Mouse (Mus musculus) heart, postnatal 10 days (tissue): ENCODE data around the gene Per1. TPM values are rescaled to one million over a fixed set of nuclear protein-coding genes. Genes with fewer than 3 reads are reported as not detected.
"Not testable (repeated sequence)": the region's sequence is repeated elsewhere in the genome, so short reads cannot be mapped to it uniquely, and the experiment has no call there.

Experiments used
- DNase-seq, 2 experiments: peaks; one replicate each; pipeline ENCODE4 v3.0.0; 2021
- intact Hi-C: fragments of 180-260 bp; cut with DNase I; formaldehyde crosslinking; loops from one replicate; pipeline ENCODE4 v1.15.1; 2025
- total RNA-seq, 2 experiments: library from RNA; stranded (reverse); gene quantifications; 2 replicates each; pipeline ENCODE4 v1.2.3; 2021

Per1 gene
- total RNA-seq, 2 experiments from 2014 or later = 61.4 to 101 TPM

DNA sequence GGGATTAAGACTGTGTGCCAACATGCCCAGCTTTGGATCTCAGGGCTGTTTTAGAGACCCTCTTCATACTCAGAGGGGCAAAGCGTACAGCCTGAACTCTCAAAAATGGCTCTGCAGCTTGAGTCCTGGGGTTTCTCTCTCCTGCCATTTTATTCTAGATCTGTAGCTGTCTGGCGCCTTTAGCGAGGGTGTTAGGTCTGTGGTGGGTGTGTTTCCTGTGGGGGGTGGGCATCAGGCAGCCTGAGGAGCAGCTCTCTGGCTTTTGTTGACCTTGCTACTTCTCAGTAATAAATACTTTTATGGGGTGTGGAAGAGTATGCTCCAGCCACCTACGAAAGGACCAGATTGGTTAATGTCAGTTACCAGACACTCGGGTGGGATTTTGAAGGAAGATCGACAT, 17.0 kb upstream of the Per1 start:
- intact Hi-C loops = no loop called here
- DNase-seq = no peak

DNA sequence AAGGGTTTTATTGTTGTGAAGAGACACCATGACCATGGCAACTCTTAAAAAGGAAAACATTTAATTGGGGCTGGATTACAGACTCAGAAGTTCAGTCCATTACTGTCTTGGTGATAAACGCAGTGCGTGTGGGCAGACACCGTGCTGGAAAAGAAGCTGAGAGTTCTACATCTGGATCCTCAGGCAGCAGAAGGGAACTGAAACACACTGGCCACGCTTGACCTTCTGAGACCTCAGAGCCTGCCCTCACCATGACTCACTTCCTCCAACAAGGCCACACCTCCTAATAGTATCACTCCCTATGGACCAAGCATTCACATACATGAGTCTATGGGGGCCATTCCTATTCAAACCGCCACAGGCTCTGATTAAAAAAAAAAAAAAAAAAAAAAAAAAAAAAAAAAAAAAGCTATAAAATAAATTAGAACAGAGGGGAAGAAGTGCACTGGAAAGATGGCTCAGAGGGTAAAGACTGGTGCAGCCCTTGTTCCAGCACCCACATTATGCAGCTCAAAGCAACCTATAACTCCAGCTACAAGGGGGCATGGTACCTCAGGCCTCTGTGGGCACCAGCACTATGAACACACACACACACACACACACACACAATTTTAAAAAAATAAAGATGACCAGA, 16.1 kb upstream of the Per1 start:
- intact Hi-C loops = no loop called here
- peak; percentile 35 to 39 for DNase-seq

DNA sequence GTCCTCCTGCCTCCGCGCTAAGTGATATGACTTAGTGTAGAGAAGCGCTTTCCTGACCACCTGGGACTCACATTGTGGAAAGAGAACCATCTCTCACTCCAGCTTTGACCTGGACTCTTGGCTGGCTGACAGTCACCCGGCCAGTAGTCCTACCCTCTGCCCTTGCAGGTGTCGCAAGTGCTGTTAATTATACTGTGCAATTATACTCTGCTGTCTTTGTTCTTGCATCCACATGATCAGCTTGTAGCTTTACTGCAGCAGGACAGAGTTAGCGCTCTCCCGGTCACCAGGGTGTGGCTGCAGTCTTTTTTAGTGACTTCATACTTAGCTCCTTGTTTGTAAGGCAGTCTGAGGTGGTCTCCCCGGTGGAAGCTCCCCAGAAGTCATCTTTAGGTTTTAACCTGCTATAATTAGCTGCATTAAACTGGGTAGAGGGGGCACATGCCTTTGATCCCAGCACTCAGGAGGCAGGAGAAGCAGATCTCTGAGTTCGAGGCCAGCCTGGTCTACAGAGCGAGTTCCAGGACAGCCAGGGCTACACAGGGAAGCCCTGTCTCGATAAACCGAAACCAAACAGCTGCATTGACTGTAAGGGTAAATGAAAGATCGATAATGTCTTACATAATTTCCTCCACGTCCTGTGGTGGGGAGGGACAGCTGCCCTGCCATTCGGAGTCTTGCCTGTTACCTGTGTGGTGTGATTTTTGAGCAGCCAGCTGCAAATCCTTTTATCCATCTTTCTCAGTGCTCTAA, 14.7 kb upstream of the Per1 start:
- no peak for DNase-seq
- intact Hi-C loops = no loop called here

DNA sequence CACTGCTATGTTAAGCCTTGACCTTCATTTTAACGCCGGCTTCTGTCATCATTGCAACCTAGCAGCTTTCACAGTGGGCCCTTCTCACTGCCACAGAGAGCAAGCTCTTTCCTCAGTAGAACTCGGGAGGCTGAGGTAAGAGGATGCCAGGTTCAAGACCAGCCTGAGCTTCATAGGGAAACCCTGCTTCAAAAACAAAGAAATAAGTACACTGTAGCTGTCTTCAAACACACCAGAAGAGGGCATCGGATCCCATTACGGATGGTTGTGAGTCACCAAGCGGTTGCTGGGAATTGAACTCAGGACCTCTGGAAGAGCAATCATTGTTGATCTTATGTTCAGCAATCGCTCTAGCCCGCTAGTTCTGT, 14.2 kb upstream of the Per1 start:
- DNase-seq = no peak
- intact Hi-C loops = no loop called here

DNA sequence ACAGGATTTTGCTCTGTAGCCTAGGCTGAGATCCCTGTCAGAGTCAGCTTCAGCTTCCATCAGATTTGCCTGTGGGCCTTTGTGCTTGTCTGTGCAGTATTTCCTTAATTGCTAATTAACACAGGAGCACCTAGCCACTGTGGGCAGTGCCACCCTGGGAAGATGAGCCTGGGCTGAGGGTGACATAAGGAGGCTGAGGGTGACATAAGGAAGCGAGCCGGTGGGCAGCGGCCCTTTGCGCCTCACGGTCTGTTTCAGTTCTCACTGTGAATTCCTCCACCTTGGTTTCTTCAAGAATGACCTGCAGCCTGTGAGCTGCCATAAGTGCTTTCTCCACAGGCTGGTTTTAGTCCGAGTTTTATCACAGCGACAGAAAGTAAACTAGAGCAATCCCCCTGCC, 13.4 kb upstream of the Per1 start:
- DNase-seq = no peak
- intact Hi-C loops = no loop called here

DNA sequence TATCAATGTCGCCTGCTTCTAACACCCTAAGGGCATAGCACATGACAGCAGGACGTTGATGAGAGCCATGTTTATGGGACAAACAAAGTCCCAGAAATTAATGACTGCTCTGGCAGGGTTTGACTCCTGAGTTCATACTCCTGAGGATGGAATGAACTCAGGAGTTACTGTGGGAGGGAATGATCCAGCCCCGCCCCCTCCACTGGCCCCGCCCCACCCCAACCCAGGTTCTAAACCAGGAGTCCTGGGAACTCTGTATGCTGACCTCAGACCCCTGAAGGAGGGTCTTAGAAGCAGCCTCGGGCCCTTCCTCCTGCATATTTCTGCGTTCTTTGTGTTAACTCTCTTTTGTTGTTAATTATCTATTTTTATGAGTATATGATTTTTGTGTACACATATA, 9.4 kb upstream of the Per1 start:
- DNase-seq = no peak
- intact Hi-C loops = no loop called here

DNA sequence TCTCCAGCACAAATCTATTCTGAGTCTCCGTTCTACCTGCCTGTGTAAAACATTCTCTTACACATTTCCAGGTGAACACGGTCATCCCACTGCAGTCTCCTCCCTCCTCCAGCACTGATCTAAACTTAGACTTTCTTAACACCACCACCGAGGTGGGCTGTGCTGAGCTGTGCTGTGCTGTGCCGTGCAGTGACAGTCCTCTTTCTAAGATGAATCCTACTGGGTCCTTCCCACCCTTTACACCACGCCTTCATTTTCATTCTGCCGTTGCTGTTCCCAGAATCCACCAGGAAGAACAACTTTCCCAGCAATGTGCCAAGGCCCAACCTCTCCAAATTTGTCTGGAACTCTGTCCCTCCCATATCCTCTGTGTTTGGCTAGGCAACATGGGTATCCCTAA, 8.6 kb upstream of the Per1 start:
- intact Hi-C loops = no loop called here

DNA sequence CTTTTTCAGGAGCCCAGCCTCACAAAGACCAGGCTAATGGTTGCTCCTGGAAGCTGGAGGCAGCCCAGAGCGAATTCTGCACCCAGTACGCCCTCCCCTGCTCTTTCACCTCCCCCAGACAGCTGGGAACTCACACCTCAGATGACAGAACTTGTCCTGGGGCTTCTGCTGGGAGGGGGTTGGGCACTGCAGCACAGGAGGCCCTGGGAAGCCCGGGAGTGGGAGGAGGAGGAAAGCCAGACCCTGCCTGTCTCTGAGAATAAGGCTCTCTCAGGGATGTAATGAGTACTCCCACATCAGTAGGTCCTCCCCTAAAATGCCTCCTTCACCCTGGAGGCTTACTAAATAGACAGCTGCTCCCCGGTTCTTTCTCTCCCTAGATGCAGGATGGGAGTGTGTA, 7.9 kb upstream of the Per1 start:
- intact Hi-C loops = no loop called here
- DNase-seq = peak in 1 of 2 experiments; percentile 56

More for the DNA sequence above, 8.6 kb upstream of the Per1 start:
- DNase-seq = peak in 1 of 2 experiments; percentile 37

DNA sequence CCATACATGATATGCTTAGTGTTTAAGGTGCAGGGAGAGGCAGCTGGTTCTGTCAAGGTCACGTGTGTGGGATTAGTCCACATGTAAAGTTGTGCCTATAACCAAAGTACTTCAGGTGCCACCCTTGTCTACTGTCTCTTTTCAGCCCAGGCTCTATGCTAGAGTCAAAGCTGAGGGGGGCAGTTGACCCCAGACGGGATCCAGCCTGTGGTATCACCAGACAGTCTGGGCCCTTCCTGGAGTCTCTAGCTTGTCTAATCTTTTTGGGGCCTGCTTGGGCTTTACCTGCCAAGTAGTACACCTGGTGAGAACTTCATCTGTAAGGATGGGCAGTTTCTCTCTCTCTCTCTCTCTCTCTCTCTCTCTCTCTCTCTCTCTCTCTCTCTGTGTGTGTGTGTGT, 7.4 kb upstream of the Per1 start:
- peak in 1 of 2 experiments; percentile 9 for DNase-seq
- intact Hi-C loops = no loop called here

DNA sequence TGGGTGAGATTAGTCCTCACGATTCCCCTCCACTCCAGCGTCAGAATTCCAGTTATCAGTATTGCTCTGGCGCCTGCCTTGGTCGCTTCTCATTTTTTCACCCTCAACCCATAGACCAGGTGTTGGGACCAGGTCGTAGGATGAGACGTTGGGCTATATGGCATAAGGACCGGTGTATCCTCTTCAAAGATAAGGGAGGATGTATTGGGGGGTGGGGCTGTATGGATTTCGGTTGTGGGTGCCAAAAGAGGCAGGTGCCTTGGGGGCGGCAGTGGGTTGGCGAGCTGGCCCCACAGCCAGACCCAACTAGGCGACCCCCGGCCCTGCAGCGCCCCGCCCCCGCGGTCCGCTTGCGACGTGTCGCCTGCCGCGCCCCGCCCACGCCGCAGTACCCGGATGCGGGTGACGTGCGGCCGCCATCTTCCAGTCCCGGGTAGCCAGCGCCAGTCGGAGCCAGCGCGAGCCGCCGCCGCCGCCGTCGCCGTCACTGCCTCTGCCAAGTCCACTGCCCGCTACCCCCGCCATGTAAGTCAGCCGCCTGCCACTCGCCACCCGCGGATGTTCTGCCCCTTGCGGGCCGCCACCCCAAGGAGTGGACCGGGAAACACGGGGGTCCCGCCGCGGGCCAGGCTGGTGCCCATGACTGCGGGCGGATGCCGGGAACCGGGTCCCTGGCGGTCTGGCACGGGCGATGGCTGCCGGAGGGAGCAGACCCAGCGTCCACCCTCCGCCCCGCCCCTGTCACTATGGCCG, 6.7 kb upstream of the Per1 start, which contains the start of gene Vamp2:
Vamp2 (plus strand) TSS at position 388 of the 753 bp plus-strand sequence.
- DNase-seq = peak; percentile 93 to 95
- intact Hi-C loops = loop anchor here (2.0 kb wide), 2 partner anchors 15 to 35 kb away; partner anchors contain the start of gene 9130213A22Rik

DNA sequence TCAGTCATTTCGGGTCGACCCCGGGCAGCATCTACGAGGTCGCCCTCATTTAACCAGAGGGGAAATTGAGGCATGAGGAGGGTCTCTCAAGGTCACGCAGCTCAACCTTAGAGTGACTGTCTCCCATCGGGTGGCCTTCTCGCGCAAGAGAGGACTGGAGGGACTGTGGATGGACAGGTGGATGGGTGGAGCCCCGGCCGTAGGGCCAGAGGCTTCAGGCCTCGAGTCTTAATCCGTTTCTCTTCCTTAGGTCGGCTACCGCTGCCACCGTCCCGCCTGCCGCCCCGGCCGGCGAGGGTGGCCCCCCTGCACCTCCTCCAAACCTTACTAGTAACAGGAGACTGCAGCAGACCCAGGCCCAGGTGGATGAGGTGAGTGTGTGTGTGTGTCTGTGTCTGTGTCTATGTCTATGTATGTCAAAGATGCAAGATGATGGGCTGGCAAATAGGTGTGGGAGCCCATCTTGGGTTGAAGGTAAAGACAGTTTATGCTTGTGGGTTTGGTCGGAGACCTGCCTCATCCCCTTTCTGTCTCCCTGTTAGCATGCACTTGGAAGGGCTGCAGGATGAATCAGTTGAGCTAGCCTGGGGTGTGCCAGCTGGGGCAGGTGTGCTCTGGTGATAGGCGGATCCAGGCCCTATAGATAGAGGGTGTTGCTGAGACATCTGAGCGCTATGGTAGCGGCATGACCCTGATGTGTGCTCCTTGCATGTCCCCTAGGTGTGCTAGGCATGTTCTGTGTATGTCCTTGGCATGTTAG, 6.0 kb upstream of the Per1 start:
- peak in 1 of 2 experiments; percentile 30 for DNase-seq
- intact Hi-C loops = loop anchor here (2.0 kb wide), 2 partner anchors 16 to 34 kb away; partner anchors contain the start of gene 9130213A22Rik

DNA sequence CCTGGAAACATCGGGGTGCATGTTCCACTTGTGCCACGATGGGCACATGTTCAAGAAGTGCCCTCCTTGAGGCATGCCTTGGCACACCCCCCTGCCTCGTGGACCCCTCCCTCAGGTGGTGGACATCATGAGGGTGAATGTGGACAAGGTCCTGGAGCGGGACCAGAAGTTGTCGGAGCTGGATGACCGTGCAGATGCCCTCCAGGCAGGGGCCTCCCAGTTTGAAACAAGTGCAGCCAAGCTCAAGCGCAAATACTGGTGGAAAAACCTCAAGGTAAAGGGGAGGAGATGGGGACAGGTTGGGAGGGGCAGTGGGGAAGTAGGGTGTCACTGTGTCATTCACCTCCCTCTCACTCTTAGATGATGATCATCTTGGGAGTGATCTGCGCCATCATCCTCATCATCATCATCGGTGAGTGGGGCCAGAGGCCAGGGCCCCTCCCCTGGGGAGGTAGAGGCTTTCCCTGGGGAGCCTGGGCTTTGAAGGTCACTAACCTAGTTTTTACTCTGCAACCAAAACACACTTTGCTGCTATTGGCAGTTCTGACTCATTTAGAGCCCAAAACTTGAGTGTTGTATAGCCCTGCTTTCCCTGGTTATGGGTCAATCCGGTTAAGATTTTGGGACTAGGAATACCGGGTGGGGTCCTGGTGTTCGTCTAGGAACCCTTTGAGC, 5.3 kb upstream of the Per1 start:
- no peak for DNase-seq
- intact Hi-C loops = loop anchor here (2.0 to 10.0 kb wide), 3 partner anchors 17 to 325 kb away; partner anchors contain the start of genes 9130213A22Rik and Kdm6b

DNA sequence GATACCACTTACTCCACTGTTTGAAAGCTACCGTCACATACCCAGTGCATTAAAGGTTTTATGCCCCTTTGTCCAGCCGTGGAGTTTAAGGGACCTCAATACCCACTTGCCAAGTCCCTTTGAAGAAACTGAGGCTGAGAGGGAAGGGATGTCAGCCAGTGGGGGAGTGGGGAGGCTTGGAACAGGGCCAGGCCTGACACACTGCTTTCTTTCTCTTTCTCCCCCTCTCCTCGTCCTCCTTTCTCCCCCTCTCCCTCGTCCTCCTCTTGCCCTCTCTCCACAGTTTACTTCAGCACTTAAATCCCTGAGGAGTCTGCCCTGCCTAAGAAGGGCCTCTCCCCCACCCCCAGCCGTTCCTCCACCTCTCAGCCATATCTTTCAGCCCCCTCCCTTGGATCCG, 4.7 kb upstream of the Per1 start:
- no peak for DNase-seq
- intact Hi-C loops = loop anchor here (10.0 kb wide), 1 partner anchor 324 kb away; the partner anchor contains the start of gene Kdm6b

DNA sequence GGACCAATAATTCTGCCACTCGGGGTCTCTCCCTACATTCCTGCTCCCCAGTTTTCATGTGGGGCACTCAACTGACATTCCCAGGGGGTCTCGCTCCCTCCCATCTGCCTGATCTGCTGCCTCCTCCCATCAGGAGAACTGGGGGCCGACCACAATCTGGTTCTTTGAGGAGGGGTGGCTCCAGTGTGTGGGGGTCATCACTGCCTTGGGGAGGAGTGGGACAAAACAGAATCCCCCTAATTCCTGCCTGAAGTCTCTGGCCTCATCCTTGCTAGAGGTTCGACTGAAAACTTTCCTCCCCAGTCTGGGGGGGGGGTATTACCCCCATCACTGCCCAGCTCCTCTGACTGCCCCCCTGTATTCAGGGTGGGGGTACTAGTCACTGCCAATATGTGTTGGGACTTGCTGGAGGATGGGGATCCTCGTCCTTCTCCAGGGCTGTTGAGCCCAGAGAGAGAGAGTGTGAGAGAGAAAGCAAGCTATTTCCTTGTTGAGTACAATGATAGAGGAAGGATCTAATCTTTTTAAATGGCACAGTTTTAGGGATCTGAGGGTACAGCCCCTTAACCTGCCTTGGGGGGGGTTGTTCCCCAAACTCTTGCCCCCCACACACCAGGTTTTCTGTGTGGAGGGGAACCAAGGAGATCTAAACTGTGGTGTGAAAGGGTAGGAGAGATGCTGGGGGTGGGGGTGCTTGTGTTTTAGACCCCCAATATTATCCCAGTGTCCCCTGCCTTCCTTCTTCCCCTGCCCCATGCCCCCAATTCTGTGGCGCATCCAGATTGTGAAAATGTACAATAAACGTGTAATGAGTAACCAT, 3.2 kb upstream of the Per1 start:
- intact Hi-C loops = loop anchor here (10.0 kb wide), 1 partner anchor 323 kb away; the partner anchor contains the start of gene Kdm6b
- DNase-seq = no peak

DNA sequence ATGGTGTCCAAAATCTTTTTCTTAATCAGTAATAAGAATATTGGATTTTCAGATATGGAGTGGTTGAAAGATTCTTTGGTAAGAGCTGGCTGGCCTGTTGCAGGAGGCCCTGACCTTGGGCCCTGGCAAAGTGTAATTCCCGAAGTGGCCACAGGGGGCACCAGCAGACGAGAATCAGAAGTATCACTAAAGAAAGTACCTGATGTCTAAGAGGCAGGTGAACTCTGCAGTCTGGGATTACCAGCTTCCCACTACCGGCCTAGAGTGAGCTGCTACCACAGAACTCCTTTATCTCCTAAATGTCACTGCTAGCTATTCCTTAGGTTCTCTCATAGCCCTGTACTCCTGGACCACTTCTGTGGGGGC, 2.6 kb upstream of the Per1 start:
- DNase-seq = peak; percentile 92 to 95
- intact Hi-C loops = loop anchor here (10.0 kb wide), 1 partner anchor 322 kb away; the partner anchor contains the start of gene Kdm6b

DNA sequence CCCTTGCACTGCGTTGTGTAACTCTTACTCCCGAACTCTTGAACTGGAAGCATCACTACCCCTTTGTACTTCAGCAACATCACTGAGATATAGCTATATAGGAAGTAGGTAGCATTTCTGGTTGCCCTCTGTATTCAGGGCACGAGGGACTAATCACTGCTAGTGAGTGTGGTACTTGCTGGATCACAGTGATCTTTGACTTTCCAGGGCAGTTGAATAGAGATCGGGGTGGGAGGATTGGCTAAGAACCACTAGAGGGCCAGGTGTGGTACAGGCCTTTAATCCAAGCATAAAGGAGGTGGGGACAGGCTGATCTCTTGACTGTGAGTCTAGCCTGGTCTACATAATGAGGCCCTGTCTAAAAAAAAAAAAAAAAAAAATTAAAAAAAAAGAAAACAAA, 2.1 kb upstream of the Per1 start:
- no peak for DNase-seq
- intact Hi-C loops = loop anchor here (10.0 kb wide), 1 partner anchor 322 kb away; the partner anchor contains the start of gene Kdm6b

DNA sequence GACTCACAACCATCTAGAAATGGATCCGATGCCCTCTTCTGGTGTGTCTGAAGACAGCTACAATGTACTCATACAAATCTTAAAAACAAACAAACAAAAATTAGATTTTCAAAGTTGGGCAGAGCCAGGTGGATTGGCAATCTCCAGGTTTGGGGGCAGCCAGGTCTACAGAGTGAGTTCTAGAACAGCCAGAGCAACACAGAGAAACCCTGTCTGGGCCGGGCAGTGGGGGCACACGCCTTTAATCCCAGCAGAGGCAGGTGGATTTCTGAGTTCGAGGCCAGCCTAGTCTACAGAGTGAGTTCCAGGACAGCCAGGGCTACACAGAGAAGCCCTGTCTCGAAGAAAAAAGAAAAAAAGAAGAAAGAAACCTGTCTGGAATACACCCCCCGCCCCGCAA, 1.2 kb upstream of the Per1 start:
- intact Hi-C loops = loop anchor here (10.0 kb wide), 1 partner anchor 321 kb away; the partner anchor contains the start of gene Kdm6b
- not testable (repeated sequence) for DNase-seq

DNA sequence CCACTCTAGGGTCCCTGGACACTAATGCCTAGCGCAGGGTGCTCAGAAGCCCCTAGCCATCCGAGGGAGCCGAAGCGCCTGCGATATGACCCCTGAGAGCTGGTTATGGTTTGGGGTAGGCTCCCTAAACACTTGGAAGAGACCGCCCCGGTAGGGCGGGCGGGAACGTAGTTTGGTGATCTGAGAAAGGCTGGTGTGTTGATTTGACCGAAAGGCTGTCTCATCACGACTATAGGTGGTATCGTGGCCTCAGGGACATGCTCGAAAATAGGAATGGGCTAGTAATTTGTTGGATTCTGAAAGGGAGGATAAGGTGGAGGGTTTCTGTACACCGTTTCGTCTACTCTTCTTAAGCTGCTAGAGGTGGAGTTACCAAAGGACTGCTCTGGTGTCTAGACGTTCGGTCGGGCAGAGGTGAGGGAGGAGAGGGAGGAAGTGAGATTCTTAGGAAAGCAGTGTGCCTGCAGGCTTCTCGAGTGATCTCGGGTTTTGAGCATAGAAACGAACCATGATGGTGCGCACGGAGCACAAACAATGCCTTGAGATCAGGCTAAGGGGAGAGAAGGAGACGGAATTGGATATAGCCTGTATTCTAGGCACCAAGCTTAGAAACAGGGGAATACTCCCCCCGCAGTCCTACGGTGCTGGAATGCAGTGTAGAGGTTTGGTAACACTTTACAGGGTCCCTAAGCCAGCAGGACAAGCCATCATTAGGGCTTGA, 654 bp downstream of the Per1 start:
- intact Hi-C loops = loop anchor here (10.0 kb wide), 1 partner anchor 319 kb away; the partner anchor contains the start of gene Kdm6b
- peak; percentile 60 to 68 for DNase-seq
